Mouse (Mus musculus): ENCODE data around the gene Nomo1.

The Nomo1 gene

GRCm38 (mm10) chr7:46047873-46048562 lies 14.5 kb downstream of the Nomo1 start:
- no peak for DNase-seq

- DNase-seq = no peak
Observed at GRCm38 (mm10) chr7:46049981-46050380, 16.5 kb downstream of the Nomo1 start.

- no peak for DNase-seq
Observed at GRCm38 (mm10) chr7:46052161-46052821, 18.8 kb downstream of the Nomo1 start.

GRCm38 (mm10) chr7:46053566-46053965 lies 20.1 kb downstream of the Nomo1 start:
- no peak for DNase-seq

- DNase-seq = no peak
Observed at GRCm38 (mm10) chr7:46058882-46059281, 25.4 kb downstream of the Nomo1 start.

- DNase-seq = no peak
Observed at GRCm38 (mm10) chr7:46060688-46061087, 27.2 kb downstream of the Nomo1 start.

GRCm38 (mm10) chr7:46061614-46062013 lies 28.1 kb downstream of the Nomo1 start:
- DNase-seq = no peak

GRCm38 (mm10) chr7:46063296-46063695 lies 29.8 kb downstream of the Nomo1 start:
- no peak for DNase-seq

GRCm38 (mm10) chr7:46068831-46069230 lies 35.3 kb downstream of the Nomo1 start:
- no peak for DNase-seq

- no peak for DNase-seq
Observed at GRCm38 (mm10) chr7:46076844-46077243, 43.3 kb downstream of the Nomo1 start.

- DNase-seq = no peak
Observed at GRCm38 (mm10) chr7:46077675-46078074, 44.2 kb downstream of the Nomo1 start.

GRCm38 (mm10) chr7:46084024-46084423 lies 50.5 kb downstream of the Nomo1 start:
- DNase-seq = no peak

GRCm38 (mm10) chr7:46084839-46085513 lies 51.5 kb downstream of the Nomo1 start:
- no peak for DNase-seq

- DNase-seq = no peak
Observed at GRCm38 (mm10) chr7:46086378-46086777, 52.9 kb downstream of the Nomo1 start.

GRCm38 (mm10) chr7:46088241-46088640 lies 54.7 kb downstream of the Nomo1 start:
- no peak for DNase-seq

- no peak for DNase-seq
Observed at GRCm38 (mm10) chr7:46092803-46093202, 59.3 kb downstream of the Nomo1 start.

GRCm38 (mm10) chr7:46096136-46096535 lies 62.6 kb downstream of the Nomo1 start:
- DNase-seq = peak; percentile 65

GRCm38 (mm10) chr7:46097319-46097783 lies 63.9 kb downstream of the Nomo1 start:
- no peak for DNase-seq

- no peak for DNase-seq
Observed at GRCm38 (mm10) chr7:46098221-46098918, 64.9 kb downstream of the Nomo1 start.

GRCm38 (mm10) chr7:46098919-46099286 lies 65.4 kb downstream of the Nomo1 start:
- DNase-seq = no peak

GRCm38 (mm10) chr7:46099682-46100081 lies 66.2 kb downstream of the Nomo1 start:
- DNase-seq = no peak

GRCm38 (mm10) chr7:46100563-46100962 lies 67.1 kb downstream of the Nomo1 start, which contains the start of gene Kcnj11:
Gene Kcnj11 (minus strand): TSS chr7:46100764.
- peak; percentile 85 for DNase-seq

- DNase-seq = no peak
Observed at GRCm38 (mm10) chr7:46103075-46103591, 69.6 kb downstream of the Nomo1 start.
